Mouse (Mus musculus) MEL (cell line): Measurements from ENCODE around the gene Syce3. TPM values are rescaled to one million over a fixed set of nuclear protein-coding genes. Genes with fewer than 3 reads are reported as not detected.

Experiments used
- DNase-seq: peaks from one replicate; pipeline ENCODE4 v3.0.0; 2011; ENCODE audit warnings: low read depth, low spot score
- H3K27ac ChIP-seq: 2 replicates; pipeline ENCODE4 v1.5.1; 2012; ENCODE audit warnings: low read depth, mild to moderate bottlenecking, control low read depth, low read length, moderate library complexity; ENCODE audit not compliant: control insufficient read depth
- H3K27me3 ChIP-seq, 2 experiments: fragments of 150-350 bp in 1 of 2; sonication (generic) in 1 of 2; 2 replicates each; pipeline ENCODE4 v1.6.1; 2012; ENCODE audit warnings: low read length in 2 of 2, mild to moderate bottlenecking in 2 of 2, improper control_type of control experiment in 1 of 2, moderate library complexity in 1 of 2; ENCODE audit not compliant: insufficient read depth in 2 of 2, control insufficient read depth in 1 of 2
- H3K36me3 ChIP-seq, 2 experiments: 2 replicates each; pipeline ENCODE4 v1.6.1; 2012 to 2014; ENCODE audit warnings: low read length in 2 of 2, improper control_type of control experiment in 1 of 2, inconsistent platforms in 1 of 2, mild to moderate bottlenecking in 1 of 2; ENCODE audit not compliant: insufficient read depth in 2 of 2, control insufficient read depth in 1 of 2
- H3K4me1 ChIP-seq, 2 experiments: fragments of 150-350 bp in 1 of 2; sonication (generic) in 1 of 2; 2 replicates each; pipeline ENCODE4 v1.6.1; 2012; ENCODE audit warnings: low read length in 2 of 2, improper control_type of control experiment in 1 of 2, mild to moderate bottlenecking in 1 of 2; ENCODE audit not compliant: insufficient read depth in 2 of 2, control insufficient read depth in 1 of 2
- H3K4me3 ChIP-seq, 2 experiments: fragments of 150-350 bp in 1 of 2; sonication (generic) in 1 of 2; 2 replicates each; pipeline ENCODE4 v1.5.1; 2012; ENCODE audit warnings: low read depth in 2 of 2, low read length in 2 of 2, mild to moderate bottlenecking in 2 of 2, moderate library complexity in 2 of 2, control low read depth in 1 of 2, improper control_type of control experiment in 1 of 2; ENCODE audit not compliant: control insufficient read depth in 1 of 2, insufficient read depth in 1 of 2
- H3K79me2 ChIP-seq: 2 replicates; pipeline ENCODE4 v1.6.1; 2012; ENCODE audit warnings: mild to moderate bottlenecking, low read length, moderate library complexity; ENCODE audit not compliant: control insufficient read depth, poor library complexity, insufficient read depth
- H3K9ac ChIP-seq: 2 replicates; pipeline ENCODE4 v1.6.1; 2012; ENCODE audit warnings: low read depth, mild to moderate bottlenecking, control low read depth, low read length, moderate library complexity; ENCODE audit not compliant: control insufficient read depth, poor library complexity, severe bottlenecking
- H3K9me3 ChIP-seq: fragments of 150-350 bp; sonication (generic); replicated peaks from 2 replicates; pipeline ENCODE4 v1.6.1; 2012; ENCODE audit warnings: mild to moderate bottlenecking, low read length, improper control_type of control experiment, moderate library complexity; ENCODE audit not compliant: insufficient read depth
- BHLHE40 ChIP-seq: IDR thresholded peaks from 2 replicates; pipeline ENCODE4 v1.6.1; 2012; ENCODE audit warnings: low read depth, mild to moderate bottlenecking, inconsistent platforms, low read length, improper control_type of control experiment, borderline replicate concordance
- CTCF ChIP-seq, 3 experiments: IDR thresholded peaks in 2 of 3; conservative IDR thresholded peaks in 1 of 3; 2 replicates each; pipeline ENCODE4 v1.5.1; 2011 to 2012; ENCODE audit warnings: low read length in 3 of 3, low read depth in 2 of 3, mild to moderate bottlenecking in 2 of 3, improper control_type of control experiment in 1 of 3, inconsistent platforms in 1 of 3, mixed read lengths in 1 of 3, moderate library complexity in 1 of 3; ENCODE audit not compliant: control insufficient read depth in 1 of 3, insufficient read depth in 1 of 3, poor library complexity in 1 of 3, severe bottlenecking in 1 of 3
- ELF1 ChIP-seq: IDR thresholded peaks from 2 replicates; pipeline ENCODE4 v1.6.1; 2014; ENCODE audit warnings: low read depth, mild to moderate bottlenecking, inconsistent platforms, low read length, improper control_type of control experiment, moderate library complexity
- ETS1 ChIP-seq: IDR thresholded peaks from 2 replicates; pipeline ENCODE4 v1.6.1; 2012; ENCODE audit warnings: low read depth, mild to moderate bottlenecking, inconsistent platforms, low read length, improper control_type of control experiment, moderate library complexity
- HCFC1 ChIP-seq: IDR thresholded peaks from 2 replicates; pipeline ENCODE4 v1.6.1; 2012; ENCODE audit warnings: low read depth, mild to moderate bottlenecking, inconsistent platforms, low read length, improper control_type of control experiment, moderate library complexity
- KAT2A ChIP-seq: conservative IDR thresholded peaks from 2 replicates; pipeline ENCODE4 v1.6.1; 2012; ENCODE audit warnings: low read depth, low read length, improper control_type of control experiment, inconsistent platforms
- MAFK ChIP-seq: IDR thresholded peaks from 2 replicates; pipeline ENCODE4 v1.6.1; 2011; ENCODE audit warnings: low read depth, mild to moderate bottlenecking, low read length, improper control_type of control experiment, borderline replicate concordance
- MAX ChIP-seq: IDR thresholded peaks from 2 replicates; pipeline ENCODE4 v1.6.1; 2011; ENCODE audit warnings: low read length, improper control_type of control experiment
- MAZ ChIP-seq: IDR thresholded peaks from 2 replicates; pipeline ENCODE4 v1.6.1; 2012; ENCODE audit warnings: low read depth, mild to moderate bottlenecking, inconsistent platforms, low read length, improper control_type of control experiment
- MXI1 ChIP-seq: IDR thresholded peaks from 2 replicates; pipeline ENCODE4 v1.6.1; 2011; ENCODE audit warnings: mild to moderate bottlenecking, low read depth, low read length, improper control_type of control experiment
- NELFE ChIP-seq: IDR thresholded peaks from 2 replicates; pipeline ENCODE4 v1.6.1; 2011; ENCODE audit warnings: low read depth, low read length, improper control_type of control experiment
- NRF1 ChIP-seq: IDR thresholded peaks from 2 replicates; pipeline ENCODE4 v1.6.1; 2014; ENCODE audit warnings: low read depth, mild to moderate bottlenecking, inconsistent platforms, low read length, improper control_type of control experiment, moderate library complexity; ENCODE audit not compliant: poor library complexity, insufficient read depth, severe bottlenecking
- POLR2A ChIP-seq, 2 experiments: IDR thresholded peaks; 2 replicates each; pipeline ENCODE4 v1.6.1; 2011 to 2012; ENCODE audit warnings: low read length in 2 of 2, mild to moderate bottlenecking in 2 of 2, control low read depth in 1 of 2, improper control_type of control experiment in 1 of 2, low read depth in 1 of 2, moderate library complexity in 1 of 2; ENCODE audit not compliant: control insufficient read depth in 1 of 2, insufficient read depth in 1 of 2, poor library complexity in 1 of 2
- POLR2AphosphoS2 ChIP-seq: IDR thresholded peaks from 2 replicates; pipeline ENCODE4 v1.6.1; 2011; ENCODE audit warnings: low read length, improper control_type of control experiment
- POLR2AphosphoS5 ChIP-seq: IDR thresholded peaks from 2 replicates; pipeline ENCODE4 v1.6.1; 2012; ENCODE audit warnings: low read depth, borderline replicate concordance, mild to moderate bottlenecking, inconsistent platforms, low read length, moderate library complexity, mixed read lengths
- SIN3A ChIP-seq: IDR thresholded peaks from 2 replicates; pipeline ENCODE4 v1.6.1; 2012; ENCODE audit warnings: low read length, improper control_type of control experiment, inconsistent platforms
- SMC3 ChIP-seq: IDR thresholded peaks from 2 replicates; pipeline ENCODE4 v1.6.1; 2011; ENCODE audit warnings: low read depth, low read length, improper control_type of control experiment
- TAL1 ChIP-seq: IDR thresholded peaks from 2 replicates; pipeline ENCODE4 v1.6.1; 2012; ENCODE audit warnings: mild to moderate bottlenecking, inconsistent platforms, low read length, moderate library complexity, mixed read lengths
- TBP ChIP-seq: IDR thresholded peaks from 2 replicates; pipeline ENCODE4 v1.8.0; 2011; ENCODE audit warnings: low read depth, low read length, improper control_type of control experiment
- TCF12 ChIP-seq: IDR thresholded peaks from 2 replicates; pipeline ENCODE4 v1.6.1; 2014; ENCODE audit warnings: low read depth, mild to moderate bottlenecking, inconsistent platforms, low read length, improper control_type of control experiment, moderate library complexity
- UBTF ChIP-seq: IDR thresholded peaks from 2 replicates; pipeline ENCODE4 v1.6.1; 2012; ENCODE audit warnings: low read depth, mild to moderate bottlenecking, inconsistent platforms, low read length, improper control_type of control experiment, moderate library complexity, borderline replicate concordance; ENCODE audit not compliant: insufficient read depth
- USF1 ChIP-seq: IDR thresholded peaks from 2 replicates; pipeline ENCODE4 v1.6.1; 2014; ENCODE audit warnings: low read depth, mild to moderate bottlenecking, inconsistent platforms, low read length, improper control_type of control experiment, moderate library complexity
- USF2 ChIP-seq, 2 experiments: IDR thresholded peaks; 2 replicates each; pipeline ENCODE4 v1.6.1; 2011 to 2012; ENCODE audit warnings: improper control_type of control experiment in 2 of 2, low read length in 2 of 2, borderline replicate concordance in 1 of 2, inconsistent platforms in 1 of 2, low read depth in 1 of 2, mild to moderate bottlenecking in 1 of 2; ENCODE audit not compliant: insufficient read depth in 1 of 2
- ZMIZ1 ChIP-seq: IDR thresholded peaks from 2 replicates; pipeline ENCODE4 v1.6.1; 2012; ENCODE audit warnings: low read depth, mild to moderate bottlenecking, inconsistent platforms, low read length, improper control_type of control experiment, moderate library complexity
- polyA plus RNA-seq, 2 experiments: library from polyadenylated mRNA; stranded (reverse) in 1 of 2; unstranded in 1 of 2; fragments of >175 nt in 1 of 2; fragments of >200 nt in 1 of 2; gene quantifications; 2 replicates each; pipeline versions ENCODE4 v1.2.1 to v1.2.4; 2012; ENCODE audit warnings: low replicate concordance in 2 of 2, low read depth in 1 of 2; ENCODE audit not compliant: insufficient read length in 2 of 2, insufficient read depth in 1 of 2, missing spikeins in 1 of 2
- total RNA-seq: library from RNA; depleted of rRNA; stranded (reverse); fragments of 300-350 nt; gene quantifications from 2 replicates; pipeline ENCODE4 v1.2.3, GENCODE M21; 2012

Gene Syce3
- total and polyA plus RNA-seq, 3 experiments: 1.4 to 1.5 TPM; not detected in 1

- Histone ChIP-seq H3K4me3 (peak within 1 kb of the TSS; percentile 75 to 84), H3K4me1 (peaks cover 0 to 9% of the 10 kb centered on the region in 2 experiments; a peak in 1 of 4 replicates), H3K27ac (peak within 1 kb of the TSS; percentile 94), H3K27me3 (no peaks in the 10 kb centered on the region), H3K79me2 (no peaks in the 10 kb centered on the region; the same call in 1 of the 2 replicates), H3K36me3 (peaks cover 0 to 5% of the 10 kb centered on the region in 2 experiments; a peak in 2 of 4 replicates), H3K9ac (peak within 1 kb of the TSS; percentile 88), H3K9me3 (no peaks in the 10 kb centered on the region)
- TF ChIP-seq SIN3A (peak; percentile 87), MAFK (no peak), UBTF (no peak), NELFE (peak; percentile 81), KAT2A (peak; percentile 35; the same call in 1 of the 2 replicates), ETS1 (peak; percentile 60; the same call in 1 of the 2 replicates), TCF12 (peak; percentile 35; the same call in 1 of the 2 replicates), TBP (peak; percentile 97), CTCF (IDR thresholded peaks at IDR 0.05 in 2 of 3, conservative IDR thresholded peaks at IDR 0.05 in 1 of 3; ENCODE audit: control insufficient read depth in 1 of 3, insufficient read depth in 1 of 3, low read depth in 2 of 3, low read length in 3 of 3, poor library complexity in 1 of 3, severe bottlenecking in 1 of 3) (no peak), ELF1 (peak; percentile 91), MAZ (peak; percentile 45; the same call in 1 of the 2 replicates), POLR2A (IDR thresholded peaks at IDR 0.05; ENCODE audit: control insufficient read depth in 1 of 2, insufficient read depth in 1 of 2, low read depth in 1 of 2, low read length in 2 of 2, poor library complexity in 1 of 2) (peak; percentile 60 to 79), BHLHE40 (peak; percentile 83), USF2 (IDR thresholded peaks at IDR 0.05; ENCODE audit: borderline replicate concordance in 1 of 2, insufficient read depth in 1 of 2, low read depth in 1 of 2, low read length in 2 of 2) (0 out of 4 replicates have a peak, but pooled peaks of 1 of the 2 experiments have one; percentile 27), HCFC1 (peak; percentile 78), MXI1 (peak; percentile 69), POLR2AphosphoS2 (peak; percentile 73), SMC3 (no peak), TAL1 (no peak), USF1 (peak; percentile 78), MAX (peak; percentile 64), ZMIZ1 (peak; percentile 91), NRF1 (peak; percentile 38; the same call in 1 of the 2 replicates), POLR2AphosphoS5 (peak; percentile 74; the same call in 1 of the 2 replicates)
- peak; percentile 95 for DNase-seq
Observed at GRCm38 (mm10) chr15:89429352-89430221, 19.3 kb upstream of the Syce3 start, which contains the start of the genes C730034F03Rik, Gm44502 and Chkb. TSS of gene C730034F03Rik (plus strand) at chr15:89429589. TSS of gene Gm44502 (minus strand) at chr15:89429696. TSS of gene Chkb (minus strand) at chr15:89429908.
